Mouse (Mus musculus) left cerebral cortex, adult 11 months (tissue): ENCODE results near the gene Tspan10.

Experiments used
- DNase-seq: peaks from one replicate; pipeline ENCODE4 v3.0.0; 2022; ENCODE audit warnings: low spot score

Gene Tspan10

DNA sequence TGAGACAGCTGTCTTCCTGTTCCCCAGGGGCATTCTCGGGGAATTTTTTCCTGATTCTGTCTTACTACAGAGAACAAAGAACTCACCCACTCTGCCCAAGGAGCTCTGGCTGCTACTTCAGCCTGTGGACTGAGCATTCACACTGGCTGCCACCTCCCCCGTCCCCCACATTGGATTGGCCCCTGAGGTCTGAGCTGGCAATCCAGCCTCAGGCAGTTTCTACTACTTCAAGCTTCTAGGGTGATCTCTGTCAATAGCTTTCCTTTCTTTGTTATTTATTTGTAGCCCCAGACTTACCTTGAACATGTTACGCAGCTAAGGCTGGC lies 50.4 kb downstream of the Tspan10 start:
- no peak for DNase-seq

DNA sequence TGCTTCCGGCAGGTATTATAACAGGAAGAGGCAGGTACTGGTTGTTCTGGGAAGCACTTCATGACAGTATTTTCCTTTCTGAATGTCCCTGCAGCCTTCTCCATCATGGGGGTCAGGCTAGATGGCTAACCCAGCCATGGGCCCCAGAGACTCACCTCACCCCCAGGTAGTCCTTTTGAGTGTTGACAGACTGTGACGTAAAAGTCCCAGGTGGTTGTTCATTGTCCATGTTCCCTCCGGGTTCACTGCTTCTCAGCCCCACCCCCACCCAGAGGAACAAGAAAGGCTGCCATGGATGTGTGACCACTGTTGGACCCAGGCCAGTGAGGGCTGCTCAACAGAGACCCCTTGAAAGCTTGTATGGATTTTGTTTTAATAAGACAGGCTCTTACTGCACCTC lies 50.9 kb downstream of the Tspan10 start:
- no peak for DNase-seq

DNA sequence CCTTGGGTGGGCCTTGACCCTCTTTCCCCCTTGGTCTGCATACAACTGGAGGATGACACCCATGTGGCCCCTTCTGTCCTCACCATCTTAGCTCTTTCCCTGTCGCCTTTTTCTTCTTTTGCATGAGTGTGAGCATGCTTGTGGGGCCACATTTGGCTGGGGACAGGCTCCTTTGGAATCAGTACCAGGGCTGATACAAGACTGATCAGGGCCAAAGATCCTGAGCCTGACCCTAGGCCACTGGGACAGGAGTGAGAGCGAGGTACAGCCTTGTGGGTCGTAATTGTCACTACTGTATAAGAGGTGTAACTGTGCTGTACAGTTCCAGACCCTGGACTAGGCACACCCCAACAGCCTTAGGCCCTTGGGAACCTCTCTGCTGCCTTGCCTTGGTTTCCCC lies 51.5 kb downstream of the Tspan10 start:
- DNase-seq = no peak
